Mouse (Mus musculus) stomach, embryonic 14.5 days (tissue): Measurements from ENCODE around the gene Rgs9bp. TPM values are rescaled to one million over a fixed set of nuclear protein-coding genes. Genes with fewer than 3 reads are reported as not detected.
"Not testable (repeated sequence)": the region's sequence is repeated elsewhere in the genome, so short reads cannot be mapped to it uniquely, and the experiment has no call there.

Experiments used
- ATAC-seq: fragments of 200-750 bp; cut with Nextera tagmentation; 2 replicates; pipeline ENCODE4 v1.8.0; 2017; ENCODE audit warnings: low read depth, moderate TSS enrichment; ENCODE audit not compliant: insufficient number of reproducible peaks, insufficient read depth, low FRiP score
- H3K27ac ChIP-seq: fragments of 300-500 bp; sonication (generic); 2 replicates; pipeline ENCODE4 v1.5.1; 2014; ENCODE audit warnings: mild to moderate bottlenecking, low read length, moderate library complexity, mixed read lengths
- H3K27me3 ChIP-seq: fragments of 300-500 bp; sonication (generic); 2 replicates; pipeline ENCODE4 v1.6.1; 2014; ENCODE audit warnings: low read length, control low read depth, mixed read lengths; ENCODE audit not compliant: control insufficient read depth, insufficient read depth
- H3K36me3 ChIP-seq: fragments of 300-500 bp; sonication (generic); 2 replicates; pipeline ENCODE4 v1.6.1; 2014; ENCODE audit warnings: mild to moderate bottlenecking, control low read depth, low read length, moderate library complexity, mixed read lengths; ENCODE audit not compliant: control insufficient read depth, insufficient read depth
- H3K4me1 ChIP-seq: fragments of 300-500 bp; sonication (generic); 2 replicates; pipeline ENCODE4 v1.6.1; 2014; ENCODE audit warnings: low read length, control low read depth, mixed read lengths; ENCODE audit not compliant: control insufficient read depth, insufficient read depth
- H3K4me2 ChIP-seq: fragments of 300-500 bp; sonication (generic); replicated peaks from 2 replicates; pipeline ENCODE4 v1.6.1; 2014; ENCODE audit warnings: low read depth, low read length, control low read depth
- H3K4me3 ChIP-seq: fragments of 300-500 bp; sonication (generic); 2 replicates; pipeline ENCODE4 v1.5.1; 2014; ENCODE audit warnings: low read depth, low read length, control low read depth
- H3K9ac ChIP-seq: fragments of 300-500 bp; sonication (generic); replicated peaks from 2 replicates; pipeline ENCODE4 v1.6.1; 2014; ENCODE audit warnings: low read depth, mild to moderate bottlenecking, control low read depth, low read length, moderate library complexity, mixed read lengths
- H3K9me3 ChIP-seq: fragments of 300-500 bp; sonication (generic); 2 replicates; pipeline ENCODE4 v1.6.1; 2016; ENCODE audit warnings: low read depth, low read length, control low read depth; ENCODE audit not compliant: control insufficient read depth
- WGBS: fragments of 180-500 bp; shearing (Covaris S2); extraction: QIAGEN DNeasy Blood & Tissue Kit; methylation state at CpG from one replicate; pipeline ENCODE4 v1.1.7; 2014; 5-methylcytosine and 5-hydroxymethylcytosine counted together
- polyA plus RNA-seq: library from polyadenylated mRNA; unstranded; fragments of >200 nt; fragmentation: Nextera tagmentation; extraction: Ambion mirVana; gene quantifications from 2 replicates; pipeline ENCODE4 v1.2.1, GENCODE M21; 2014

Gene Rgs9bp
- polyA plus RNA-seq, 1 experiment from 2014 or later = 0.25 TPM

DNA sequence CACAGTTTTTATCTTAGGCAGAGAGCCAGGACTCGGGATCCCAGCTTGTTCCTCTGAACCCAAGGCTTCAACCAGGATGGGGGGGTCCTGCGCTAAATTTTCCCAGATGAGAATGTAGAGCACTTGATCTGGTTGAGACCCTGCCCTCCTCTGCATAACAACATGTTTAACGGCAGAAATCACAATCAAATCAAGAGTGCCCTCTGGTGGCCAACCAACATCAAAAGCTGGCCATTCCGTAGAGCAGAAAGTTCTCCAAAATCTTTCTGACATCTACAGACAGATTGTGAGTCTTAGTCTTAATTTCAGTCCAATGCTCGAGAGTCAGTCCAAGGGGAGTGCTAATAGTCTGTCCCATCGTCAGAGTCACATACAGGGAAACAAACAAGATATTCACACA is 14.5 kb downstream of the Rgs9bp start:
- 25% methylated on average over 6 of the region's 6 CpGs for WGBS
- not testable (repeated sequence) for H3K36me3 ChIP-seq, H3K9me3 ChIP-seq, H3K27ac ChIP-seq, H3K4me1 ChIP-seq, H3K9ac ChIP-seq, H3K27me3 ChIP-seq, ATAC-seq, H3K4me2 ChIP-seq, H3K4me3 ChIP-seq

DNA sequence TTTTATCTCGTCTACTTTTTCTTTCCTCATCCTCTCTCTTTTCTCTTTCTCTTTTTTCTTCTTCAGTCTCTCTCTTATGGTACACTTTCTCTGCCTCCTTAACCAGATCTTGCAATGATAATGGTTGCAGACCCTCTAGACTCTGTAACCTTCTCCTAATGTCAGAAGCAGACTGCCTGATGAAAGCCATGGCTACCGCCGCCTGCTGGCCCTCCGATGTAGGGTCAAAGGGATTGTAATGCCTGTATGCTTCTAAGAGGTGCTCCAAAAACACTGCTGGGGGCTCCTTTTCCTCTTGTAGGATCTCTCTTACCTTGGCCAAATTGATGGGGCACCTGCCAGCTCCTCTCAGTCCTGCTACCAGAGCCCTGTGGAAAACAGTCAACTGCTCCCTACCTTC is 15.7 kb downstream of the Rgs9bp start:
- not testable (repeated sequence) for H3K4me3 ChIP-seq, H3K36me3 ChIP-seq, H3K9me3 ChIP-seq, H3K4me2 ChIP-seq, H3K4me1 ChIP-seq, H3K27ac ChIP-seq, ATAC-seq, H3K9ac ChIP-seq, H3K27me3 ChIP-seq
- WGBS = 82% methylated on average over 4 of the region's 4 CpGs

- not testable (repeated sequence) for H3K9ac ChIP-seq, H3K27ac ChIP-seq, H3K4me1 ChIP-seq, H3K36me3 ChIP-seq, ATAC-seq, H3K4me2 ChIP-seq, H3K4me3 ChIP-seq, H3K27me3 ChIP-seq, H3K9me3 ChIP-seq
- 76% methylated on average over 13 of the region's 13 CpGs for WGBS
Measured at GRCm38 (mm10) chr7:35565965-35566364, 19.4 kb downstream of the Rgs9bp start.

GRCm38 (mm10) chr7:35564872-35565271 is 20.5 kb downstream of the Rgs9bp start:
- H3K27me3 ChIP-seq, ATAC-seq, H3K9ac ChIP-seq, H3K9me3 ChIP-seq, H3K27ac ChIP-seq, H3K4me3 ChIP-seq, H3K36me3 ChIP-seq, H3K4me1 ChIP-seq, H3K4me2 ChIP-seq: not testable (repeated sequence)
- 76% methylated on average over 10 of the region's 10 CpGs for WGBS

DNA sequence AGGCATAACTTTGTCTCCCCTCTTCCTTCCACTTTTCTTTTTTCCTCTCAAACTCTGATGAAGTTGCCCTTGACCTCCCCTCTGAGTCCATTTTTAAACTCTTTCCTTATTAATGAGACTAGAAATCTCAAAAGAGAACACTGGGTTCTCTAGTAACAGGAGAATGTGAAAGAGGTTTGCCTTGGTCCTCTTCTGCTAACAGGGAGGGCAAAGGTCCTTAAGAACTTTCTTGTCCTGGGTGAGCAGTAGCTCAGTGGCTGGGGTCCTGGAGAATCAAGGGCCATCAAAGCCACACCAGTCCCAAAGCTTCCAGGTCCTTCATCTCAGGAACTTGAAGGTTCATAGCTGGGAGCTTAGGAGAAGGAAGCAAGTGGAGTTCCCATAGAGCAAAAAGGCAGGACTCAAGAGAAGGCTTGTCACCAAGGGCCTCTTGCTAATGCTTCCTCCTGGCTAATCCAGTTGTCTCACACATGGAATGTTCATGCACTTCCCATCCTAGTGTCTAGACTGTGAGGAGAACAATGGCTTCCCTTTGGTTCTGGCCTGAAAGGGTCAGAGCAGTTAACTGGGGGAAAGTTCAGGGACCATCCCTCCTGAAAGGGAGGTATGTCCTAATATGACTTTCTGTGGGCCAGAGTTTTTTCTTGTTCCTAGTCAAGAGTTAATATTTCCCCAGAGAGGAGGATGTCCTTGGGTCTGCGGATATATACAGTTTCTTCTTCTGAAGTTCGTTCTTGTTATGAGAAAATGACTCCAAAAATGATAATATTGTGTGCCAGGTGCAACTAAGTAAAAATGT is 21.1 kb downstream of the Rgs9bp start:
- no peak for ATAC-seq
- H3K27me3 ChIP-seq = no peaks in the 10 kb centered on the region
- H3K4me3 ChIP-seq = no peak overlapping the region
- H3K27ac ChIP-seq = no peak overlapping the region
- no peaks in the 10 kb centered on the region for H3K36me3 ChIP-seq
- H3K4me2 ChIP-seq = no peak overlapping the region
- H3K4me1 ChIP-seq = no peaks in the 10 kb centered on the region
- no peaks in the 10 kb centered on the region for H3K9me3 ChIP-seq
- WGBS = 76% methylated on average over 2 of the region's 2 CpGs
- H3K9ac ChIP-seq = no peak overlapping the region

DNA sequence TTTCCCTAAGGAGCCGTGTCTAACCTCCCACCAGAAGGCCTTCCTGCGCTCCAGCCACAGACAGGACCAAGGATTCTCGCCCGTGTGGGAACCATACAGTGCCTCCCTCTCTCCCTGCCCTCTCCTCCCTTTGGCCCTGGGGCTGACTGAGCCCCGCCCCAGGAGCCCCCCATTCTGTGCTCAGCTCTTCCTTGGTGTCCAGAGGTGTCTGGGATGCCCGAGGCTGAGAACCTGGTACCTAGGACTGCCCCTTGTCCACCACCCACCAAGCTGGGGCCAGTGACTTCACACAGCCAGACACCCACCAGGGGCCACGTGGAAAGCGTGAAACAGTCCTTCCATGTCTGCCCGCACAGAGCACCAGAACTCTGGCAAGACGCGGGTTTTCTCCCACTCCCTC is 22.3 kb downstream of the Rgs9bp start:
- no peak for ATAC-seq
- no peak overlapping the region for H3K27ac ChIP-seq
- 61% methylated on average over 11 of the region's 11 CpGs for WGBS

DNA sequence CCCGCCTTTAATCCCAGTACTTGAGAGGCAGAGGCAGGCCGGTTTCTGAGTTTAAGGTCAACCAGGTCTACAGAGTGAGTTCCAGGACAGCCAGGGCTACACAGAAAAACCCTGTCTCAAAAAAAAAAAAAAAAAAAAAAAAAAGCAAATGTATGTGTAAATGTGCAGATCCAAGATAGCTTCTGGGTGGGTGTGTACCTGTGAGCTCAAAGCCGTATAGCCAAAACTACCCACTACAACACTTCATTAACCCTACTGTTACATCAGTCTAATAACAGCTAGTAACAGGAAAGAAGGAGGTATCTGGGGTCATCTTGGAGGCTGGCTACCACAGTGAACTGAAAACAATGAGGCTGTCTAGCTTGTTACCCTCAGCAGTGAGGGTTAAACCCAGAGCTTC is 25.5 kb downstream of the Rgs9bp start:
- Histone ChIP-seq H3K9me3 (no peaks in the 10 kb centered on the region), H3K36me3 (no peaks in the 10 kb centered on the region)

More for the DNA sequence above, 22.3 kb downstream of the Rgs9bp start:
- H3K4me2 ChIP-seq = no peak overlapping the region
- H3K4me1 ChIP-seq = no peaks in the 10 kb centered on the region
- no peaks in the 10 kb centered on the region for H3K36me3 ChIP-seq
- no peak overlapping the region for H3K9ac ChIP-seq
- H3K9me3 ChIP-seq = no peaks in the 10 kb centered on the region
- no peaks in the 10 kb centered on the region for H3K27me3 ChIP-seq
- H3K4me3 ChIP-seq = no peak overlapping the region

DNA sequence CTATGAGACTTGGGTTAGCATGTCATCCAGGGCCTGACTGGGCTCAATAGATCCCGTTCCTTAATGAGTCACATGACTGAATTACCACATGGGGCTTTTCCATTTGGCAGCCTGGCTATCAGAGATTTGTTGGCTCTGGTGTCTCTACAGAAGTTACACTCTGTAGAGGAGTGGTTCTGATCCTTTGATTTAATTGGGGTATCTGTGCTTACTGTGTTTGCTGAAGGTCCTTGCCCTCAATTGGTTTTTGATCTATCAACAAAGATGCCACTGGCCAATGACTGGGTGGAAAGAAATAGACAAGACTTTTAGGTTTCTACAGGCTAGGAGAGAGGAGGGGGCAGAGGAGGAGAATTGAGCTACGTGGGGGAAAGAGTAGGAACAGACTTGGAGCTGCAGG is 26.7 kb downstream of the Rgs9bp start:
- Histone ChIP-seq H3K4me3 (no peak overlapping the region), H3K27ac (no peak overlapping the region), H3K9ac (no peak overlapping the region), H3K4me1 (peaks cover 3% of the 10 kb centered on the region; the same call in 1 of the 2 replicates), H3K36me3 (no peaks in the 10 kb centered on the region), H3K4me2 (no peak overlapping the region), H3K9me3 (no peaks in the 10 kb centered on the region), H3K27me3 (no peaks in the 10 kb centered on the region)
- WGBS = 39% methylated on average over 2 of the region's 2 CpGs
- no peak for ATAC-seq

More for the DNA sequence above, 25.5 kb downstream of the Rgs9bp start:
- no peak for ATAC-seq
- no peak overlapping the region for H3K9ac ChIP-seq
- H3K27me3 ChIP-seq = no peaks in the 10 kb centered on the region
- no peak overlapping the region for H3K4me3 ChIP-seq
- no peak overlapping the region for H3K4me2 ChIP-seq
- peaks cover 3% of the 10 kb centered on the region; the same call in 1 of the 2 replicates for H3K4me1 ChIP-seq
- H3K27ac ChIP-seq = no peak overlapping the region
- WGBS = 92% methylated on average over 3 of the region's 3 CpGs

DNA sequence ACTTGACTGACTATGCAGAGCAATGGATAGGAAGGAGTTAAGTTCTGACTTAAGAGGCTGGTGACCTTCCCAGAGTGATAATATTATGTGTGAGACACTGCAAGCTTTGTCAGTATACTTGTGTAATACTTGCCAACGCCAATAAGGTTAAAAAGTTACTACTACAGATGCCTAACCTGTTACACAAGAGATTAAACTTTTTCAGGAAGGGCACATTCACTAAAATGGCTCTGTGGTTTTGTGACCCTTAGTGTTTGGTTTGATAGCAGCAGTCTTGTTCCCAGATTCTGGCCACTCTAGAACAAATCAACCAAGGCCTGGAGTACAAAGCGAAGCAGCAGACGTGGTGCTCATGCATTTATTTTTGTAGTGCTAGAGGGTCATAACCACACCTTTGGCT is 27.8 kb downstream of the Rgs9bp start:
- WGBS = 71% methylated on average over 3 of the region's 3 CpGs
- Histone ChIP-seq H3K9ac (no peak overlapping the region), H3K4me1 (peaks cover 3% of the 10 kb centered on the region; the same call in 1 of the 2 replicates), H3K27ac (no peak overlapping the region), H3K27me3 (no peaks in the 10 kb centered on the region), H3K4me3 (no peak overlapping the region), H3K9me3 (no peaks in the 10 kb centered on the region), H3K36me3 (no peaks in the 10 kb centered on the region), H3K4me2 (no peak overlapping the region)
- ATAC-seq = no peak
